Mouse (Mus musculus) adrenal gland, postnatal 25 days (tissue): ENCODE data around the gene Galnt6. TPM values are rescaled to one million over a fixed set of nuclear protein-coding genes. Genes with fewer than 3 reads are reported as not detected.

ENCODE experiments used
- DNase-seq: peaks from one replicate; pipeline ENCODE4 v3.0.0; 2021; ENCODE audit warnings: mixed read lengths
- microRNA-seq, 2 experiments: library from miRNA; unstranded; fragments of <30 nt; microRNA quantifications; one replicate each; pipeline ENCODE4 v1.2.0; 2021
- total RNA-seq: library from RNA; stranded (reverse); gene quantifications from 2 replicates; pipeline ENCODE4 v1.2.3, GENCODE M21; 2021

Galnt6 gene
- total RNA-seq, 1 experiment from 2014 or later, result 6.3 TPM

DNA sequence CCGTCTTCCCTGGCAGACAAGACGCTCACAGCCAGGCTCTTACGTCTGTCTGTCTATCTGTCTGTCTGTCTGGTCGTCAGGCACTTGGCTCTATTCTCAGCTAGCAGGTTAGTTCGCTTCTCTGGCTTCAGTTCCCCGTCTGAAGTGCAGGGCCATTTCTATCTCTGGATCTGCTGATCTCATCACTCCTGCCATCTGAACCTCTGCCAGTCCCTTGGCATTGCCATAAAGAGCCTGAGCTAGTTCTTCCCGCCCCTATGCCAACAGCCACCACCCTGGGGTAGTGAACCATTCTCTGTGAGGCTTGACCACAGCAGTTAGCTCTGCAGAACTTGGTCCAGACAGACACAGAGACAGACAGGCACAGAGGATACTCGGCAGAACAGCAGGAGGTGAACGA is 68.9 kb downstream of the Galnt6 start:
- peak; percentile 30 for DNase-seq

GRCm38 (mm10) chr15:100655201-100655600 is 74.0 kb downstream of the Galnt6 start:
- no peak for DNase-seq

DNA sequence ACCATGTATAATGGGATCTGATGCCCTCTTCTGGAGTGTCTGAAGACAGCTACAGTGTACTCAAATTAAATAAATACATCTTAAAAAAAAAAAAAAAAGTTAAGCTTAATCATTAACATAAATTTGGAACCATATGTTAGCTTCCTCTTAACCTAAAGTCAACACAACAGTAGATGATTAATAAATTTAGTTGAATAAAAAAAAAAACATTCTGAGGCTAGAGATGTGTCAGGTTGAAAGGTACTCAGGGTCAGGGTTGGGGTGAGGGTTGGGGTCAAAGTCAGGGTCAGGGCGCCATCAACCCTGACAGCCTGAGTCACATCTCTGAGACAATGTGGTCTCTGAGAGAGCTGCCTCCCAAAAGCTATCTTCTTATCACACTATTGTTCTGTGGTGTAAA is 74.9 kb downstream of the Galnt6 start:
- no peak for DNase-seq

DNA sequence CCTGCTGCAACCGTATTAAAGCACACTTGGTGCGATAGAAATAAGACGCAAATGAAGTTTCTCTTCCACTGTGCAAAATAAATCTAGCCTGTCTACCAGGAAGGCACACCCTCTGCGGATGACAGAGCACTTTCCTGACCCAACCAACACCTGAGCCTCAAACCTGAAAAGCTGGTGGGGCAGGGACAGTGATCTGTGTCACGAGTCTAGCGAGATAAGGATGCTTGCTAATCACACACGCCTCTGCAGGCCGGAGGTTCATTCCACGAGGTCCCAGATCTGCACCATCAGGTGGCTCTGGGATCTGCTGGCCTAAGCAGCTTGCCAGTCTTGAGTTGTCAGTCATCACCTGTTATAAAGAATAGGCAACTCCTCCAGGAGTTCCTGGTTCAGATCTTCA is 77.6 kb downstream of the Galnt6 start:
- DNase-seq, result no peak

- DNase-seq, result no peak
Observed at GRCm38 (mm10) chr15:100650111-100650510, 79.1 kb downstream of the Galnt6 start.

DNA sequence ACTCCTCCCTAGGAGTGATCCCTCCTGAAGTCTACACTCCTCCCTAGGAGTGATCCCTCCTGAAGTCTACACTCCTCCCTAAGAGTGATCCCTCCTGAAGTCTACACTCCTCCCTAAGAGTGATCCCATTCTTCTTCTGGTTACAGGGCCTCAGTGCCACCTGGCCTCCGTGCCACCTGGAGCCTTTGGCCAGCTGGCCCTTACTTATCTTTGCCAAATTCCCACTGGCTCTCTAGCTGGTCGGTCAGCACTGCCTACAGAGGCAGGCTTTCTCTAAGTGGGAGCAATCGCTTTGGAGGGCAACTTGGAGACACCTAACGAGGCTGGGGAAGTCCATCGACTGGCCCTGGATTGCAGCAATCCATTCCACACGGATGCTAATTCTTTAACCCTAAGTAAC is 83.0 kb downstream of the Galnt6 start:
- DNase-seq, result no peak

GRCm38 (mm10) chr15:100642451-100642850 is 86.7 kb downstream of the Galnt6 start:
- DNase-seq, result no peak

Small RNA genes within 50 kb of the gene (microRNA-seq; reads per million reads assigned to microRNA genes)
- gene Mir6961, result 0 reads per million in 2 experiments

Other genes with a start within 250 kb of the Galnt6 start
- 6.8 and 8.2 TPM in 2 replicates for gene Csrnp2, start 233.9 kb downstream of the Galnt6 start, total RNA-seq
- gene Tfcp2, start 177.4 kb downstream of the Galnt6 start, total RNA-seq, result 27.9 and 31.3 TPM in 2 replicates
- 18.3 and 20.5 TPM in 2 replicates for gene Pou6f1, start 129.4 kb downstream of the Galnt6 start, total RNA-seq
- gene Dazap2, start 114.0 kb downstream of the Galnt6 start, total RNA-seq, result 234 and 249 TPM in 2 replicates
- 37.9 and 39.0 TPM in 2 replicates for gene Smagp, start 92.4 kb downstream of the Galnt6 start, total RNA-seq
- gene Bin2, start 59.8 kb downstream of the Galnt6 start, total RNA-seq, result 1.3 and 1.8 TPM in 2 replicates
- gene Cela1, start 41.5 kb downstream of the Galnt6 start, total RNA-seq, result 58.0 and 58.6 TPM in 2 replicates
- gene Slc4a8, start 32.4 kb upstream of the Galnt6 start, total RNA-seq, result 4.9 and 6.3 TPM in 2 replicates
- gene Scn8a, start 140.5 kb upstream of the Galnt6 start, total RNA-seq, result 4.4 and 4.8 TPM in 2 replicates